Mouse (Mus musculus) thymus, postnatal 10 days (tissue): ENCODE results near the gene Prdx5.
A peak's percentile ranks its signal among the peaks of the same experiment; 100 is the strongest.
"Not testable (repeated sequence)": the region's sequence is repeated elsewhere in the genome, so short reads cannot be mapped to it uniquely, and the experiment has no call there.

Source experiments
- DNase-seq, 2 experiments: peaks; one replicate each; pipeline ENCODE4 v3.0.0; 2021; ENCODE audit warnings: low spot score in 2 of 2

Prdx5 gene

DNA sequence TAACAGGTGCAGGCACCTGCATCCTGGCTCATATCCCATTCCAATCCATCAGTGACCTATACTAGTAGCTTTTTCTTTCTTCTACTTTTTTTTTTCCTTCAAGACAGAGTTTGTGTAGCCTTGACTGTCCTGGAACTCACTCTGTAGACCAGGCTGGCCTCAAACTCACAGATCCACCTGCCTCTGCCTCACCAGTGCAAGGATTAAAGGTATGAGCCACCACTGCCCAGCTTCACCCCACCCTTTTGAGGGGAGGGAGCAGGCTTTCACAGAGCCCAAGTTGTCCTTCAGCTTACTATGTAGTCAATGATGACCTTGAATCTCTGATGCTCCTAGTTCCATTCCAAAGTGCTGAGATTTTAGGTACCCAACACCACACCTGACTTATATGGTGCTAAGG lies 9.5 kb upstream of the Prdx5 start:
- DNase-seq, result no peak

DNA sequence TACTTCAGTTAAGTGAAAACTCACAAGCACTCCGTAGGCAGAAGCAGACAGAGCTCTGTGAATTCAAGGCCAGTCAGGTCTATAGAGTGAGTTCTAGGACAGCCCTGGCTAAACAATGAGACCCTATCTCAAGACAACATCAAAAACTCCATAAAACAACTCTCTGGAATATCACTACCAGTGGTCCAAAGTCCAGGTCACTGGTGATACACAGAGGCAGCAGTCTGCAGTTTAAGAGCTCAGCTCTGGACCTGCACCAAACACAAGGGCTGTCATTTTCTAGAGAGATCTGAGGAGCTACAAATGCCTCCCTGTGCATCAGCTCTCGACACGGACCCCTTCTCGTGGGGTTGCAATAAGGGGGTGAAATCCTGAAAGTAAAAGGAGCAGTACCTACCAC lies 8.4 kb upstream of the Prdx5 start:
- DNase-seq, result no peak

DNA sequence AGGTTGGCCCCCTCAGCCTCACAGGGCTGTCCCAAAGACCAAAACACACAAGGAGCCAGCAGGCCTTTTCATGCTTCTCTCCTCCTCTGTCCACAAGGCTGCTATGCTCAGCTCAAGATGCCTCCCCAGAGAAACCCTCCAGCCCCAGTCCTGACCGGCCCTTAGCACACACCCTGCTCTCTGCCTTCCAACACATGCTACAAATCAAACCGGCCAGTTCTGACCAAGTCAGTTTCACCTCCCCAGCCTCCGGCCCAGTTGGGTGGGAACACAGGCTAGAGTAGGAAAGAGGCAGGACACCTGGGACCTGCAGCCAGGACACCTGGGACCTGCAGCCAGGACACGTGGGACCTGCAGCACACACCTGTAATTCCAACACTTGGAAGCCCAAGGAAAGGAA lies 6.6 kb upstream of the Prdx5 start:
- DNase-seq, result no peak

DNA sequence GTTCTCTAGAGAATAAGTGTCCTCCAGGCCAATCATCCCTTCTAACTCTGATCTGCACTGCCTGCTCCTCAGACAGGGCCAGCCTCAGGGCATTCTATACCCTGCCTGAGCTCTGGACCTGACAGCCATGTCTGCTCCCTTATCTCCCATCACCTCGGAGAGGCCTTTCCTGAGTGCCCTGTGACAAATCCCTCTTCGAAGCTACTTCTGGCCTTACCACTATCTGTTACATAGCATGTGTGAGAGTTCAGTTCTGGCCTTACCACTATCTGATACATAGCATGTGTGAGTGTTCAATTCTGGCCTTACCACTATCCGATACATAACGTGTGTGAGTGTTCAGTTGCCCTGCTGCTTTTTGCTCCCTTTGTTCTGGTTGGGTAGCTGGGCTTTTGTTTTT lies 5.4 kb upstream of the Prdx5 start:
- no peak for DNase-seq

DNA sequence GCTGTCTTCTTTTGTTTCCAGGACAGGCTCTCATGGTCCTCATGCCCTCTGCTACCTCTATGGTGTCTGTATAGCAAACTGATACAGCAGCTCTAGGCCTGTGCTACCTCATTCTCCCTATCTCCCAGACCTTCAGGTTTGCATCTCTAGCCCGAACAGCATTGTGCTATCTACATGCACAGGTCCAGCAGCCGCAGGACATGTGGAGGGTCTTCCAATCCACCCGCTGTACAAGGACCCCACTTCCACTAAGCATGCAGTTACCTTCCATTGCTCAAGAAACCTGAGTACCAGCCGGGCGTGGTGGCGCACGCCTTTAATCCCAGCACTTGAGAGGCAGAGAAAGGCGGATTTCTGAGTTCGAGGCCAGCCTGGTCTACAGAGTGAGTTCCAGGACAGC lies 4.6 kb upstream of the Prdx5 start:
- DNase-seq, result no peak

DNA sequence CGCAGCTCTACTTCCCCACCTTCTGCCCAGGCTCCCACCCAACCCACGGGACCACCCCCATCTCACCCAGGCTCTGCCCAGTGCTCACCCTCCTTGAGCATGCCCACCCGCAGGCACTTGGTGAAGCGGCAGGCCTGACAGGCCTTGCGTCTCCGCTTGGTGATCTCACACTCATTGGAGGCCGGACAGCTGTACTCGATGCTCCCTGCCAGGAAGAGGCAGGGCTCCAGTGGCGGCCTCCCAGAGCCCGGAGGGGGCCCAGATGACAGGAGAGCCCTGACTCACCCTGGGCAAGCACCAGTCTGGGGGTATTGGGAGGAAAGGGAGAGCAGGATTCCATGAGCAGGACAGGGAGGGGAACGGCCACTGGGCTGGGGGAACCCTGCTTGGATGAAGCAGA lies 4.1 kb upstream of the Prdx5 start:
- DNase-seq, result no peak

DNA sequence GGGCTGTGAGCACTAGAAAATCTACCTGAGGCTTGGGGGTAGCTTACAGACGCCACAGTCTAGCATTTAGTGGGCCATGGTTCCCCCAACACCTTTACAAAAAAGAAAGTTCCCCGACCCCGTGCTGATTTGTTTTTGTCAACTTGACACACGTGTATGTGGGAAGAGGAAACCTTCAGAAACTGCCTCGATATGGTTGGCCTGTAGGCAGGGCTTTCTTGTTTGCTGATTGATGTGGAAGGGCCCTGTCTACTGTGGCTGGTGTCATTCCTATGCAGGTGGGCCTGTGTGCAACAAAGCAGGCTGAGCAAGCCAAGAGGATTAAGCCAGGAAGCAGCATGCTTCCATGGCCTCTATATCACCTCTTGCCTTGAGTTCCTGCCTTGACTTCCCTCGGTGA lies 3.1 kb upstream of the Prdx5 start:
- DNase-seq, result no peak

DNA sequence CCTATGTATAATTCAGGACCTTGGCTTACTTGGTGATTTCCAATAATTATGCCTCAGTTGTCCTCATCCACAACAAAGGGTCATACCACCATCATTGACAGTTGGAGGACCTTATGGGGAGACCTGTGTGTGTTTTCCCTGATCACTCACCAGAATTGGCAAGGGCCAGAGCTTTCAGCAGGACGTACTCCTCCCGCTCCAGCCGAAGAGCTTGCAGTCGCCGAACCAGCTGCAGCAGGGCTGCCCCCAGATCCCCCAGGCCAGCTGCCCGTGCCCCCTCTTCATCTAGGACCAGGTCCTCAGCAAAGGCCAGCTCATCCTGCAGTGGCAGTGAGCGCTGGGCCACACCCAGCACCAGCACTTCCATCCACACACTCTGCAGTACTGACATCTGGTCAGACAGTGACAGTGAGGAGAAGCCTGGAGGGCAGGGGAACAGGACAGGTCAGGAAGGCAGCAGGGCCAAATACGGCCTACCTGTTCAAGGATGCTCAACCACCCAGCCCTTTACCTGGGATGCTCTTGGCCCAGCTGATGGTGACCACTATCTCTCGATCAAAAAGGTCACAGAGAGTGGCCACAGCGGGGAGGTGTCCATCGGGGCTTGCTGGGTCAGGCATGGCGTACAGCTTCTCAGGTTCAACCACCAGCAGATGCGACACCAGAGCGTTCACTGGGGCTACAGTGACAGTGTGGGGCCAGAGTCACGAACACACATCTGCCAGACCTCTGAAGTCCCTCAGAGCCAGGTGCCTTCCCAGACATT lies 2.5 kb upstream of the Prdx5 start:
- DNase-seq, result no peak

DNA sequence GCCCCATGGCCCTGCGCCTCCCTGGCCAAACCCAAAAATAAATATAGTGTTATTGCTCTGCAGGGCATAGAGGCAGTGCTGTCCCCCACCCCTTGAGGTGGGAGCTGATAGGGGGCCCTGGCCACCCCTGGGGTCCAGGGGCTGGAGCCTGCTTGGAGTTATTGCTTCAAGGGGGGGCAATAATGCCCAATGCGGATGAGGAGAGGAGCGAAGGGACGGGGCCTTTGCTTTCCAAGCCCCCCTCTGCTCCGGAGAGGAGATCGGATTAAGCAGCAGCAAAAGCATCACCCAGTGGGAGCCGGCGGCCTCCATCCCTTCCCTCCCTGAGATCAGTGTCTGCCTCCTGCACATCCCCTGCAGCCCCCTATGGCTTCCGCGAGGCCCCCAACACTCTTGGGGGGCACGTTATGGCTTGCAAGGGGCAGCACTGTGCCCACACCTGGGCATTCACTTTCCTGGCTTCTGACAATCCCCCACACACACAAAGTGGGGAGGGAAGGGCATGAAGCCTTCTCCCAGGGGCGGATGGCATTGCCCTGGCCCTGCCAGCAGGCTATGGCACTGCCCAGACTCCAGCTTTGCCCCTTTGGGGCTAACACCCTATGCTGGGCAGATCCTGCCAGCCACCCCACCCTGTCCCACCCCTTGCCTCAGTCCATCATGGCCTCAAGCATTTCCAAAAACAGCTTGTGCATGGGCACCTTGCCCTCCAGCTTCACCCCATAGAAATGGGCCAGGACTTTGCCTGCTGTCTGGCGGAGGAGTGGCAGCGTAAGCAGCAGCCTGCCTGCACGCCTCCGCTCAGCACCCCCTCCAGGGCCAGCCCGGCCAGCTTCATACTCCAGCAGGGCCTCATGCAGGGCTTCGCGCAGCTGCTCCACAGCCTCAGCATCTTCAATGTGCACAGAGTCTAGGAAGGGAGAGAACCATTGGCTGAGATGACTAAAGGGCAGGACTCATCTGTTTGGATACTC lies 1.5 kb upstream of the Prdx5 start:
- no peak for DNase-seq

DNA sequence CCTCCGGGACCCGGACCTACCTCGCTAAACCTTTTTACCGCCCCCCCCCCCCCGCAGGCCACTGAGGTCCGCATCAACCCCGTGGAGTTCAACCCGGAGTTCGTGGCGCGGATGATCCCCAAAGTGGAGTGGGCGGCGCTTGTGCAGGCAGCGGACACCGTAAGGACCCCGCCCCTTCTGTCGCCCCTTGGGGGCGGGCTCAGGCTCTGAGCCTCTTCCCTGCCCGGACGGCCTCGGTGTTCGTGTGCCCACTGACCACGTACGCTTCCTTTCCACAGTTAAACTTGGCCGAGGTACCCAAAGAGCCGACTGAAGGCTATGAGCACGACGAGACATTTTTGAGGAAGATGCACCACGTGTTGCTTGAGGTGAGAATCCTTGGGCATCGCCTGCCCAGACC lies 400 bp upstream of the Prdx5 start:
- peak in 1 of 2 experiments; percentile 54 for DNase-seq

DNA sequence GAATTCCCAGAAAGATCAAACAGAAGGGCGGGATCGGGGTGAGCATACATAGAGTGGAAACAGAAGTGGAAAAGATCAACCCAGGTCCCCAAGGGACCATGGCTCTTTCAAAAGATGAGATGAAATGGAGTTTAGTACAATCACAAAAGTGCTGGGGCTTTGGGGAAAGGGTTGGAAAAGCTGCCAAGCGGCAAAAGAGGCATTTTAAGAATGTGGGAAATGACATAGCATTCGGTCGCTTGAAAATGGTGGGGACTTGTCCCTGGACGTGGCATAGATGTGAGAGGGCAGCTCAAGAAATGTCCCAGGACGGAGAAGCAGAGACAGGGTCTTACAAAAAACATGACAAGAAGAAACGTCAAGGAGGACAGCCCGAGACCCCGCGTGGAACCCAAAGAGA lies 885 bp downstream of the Prdx5 start:
- no peak for DNase-seq

DNA sequence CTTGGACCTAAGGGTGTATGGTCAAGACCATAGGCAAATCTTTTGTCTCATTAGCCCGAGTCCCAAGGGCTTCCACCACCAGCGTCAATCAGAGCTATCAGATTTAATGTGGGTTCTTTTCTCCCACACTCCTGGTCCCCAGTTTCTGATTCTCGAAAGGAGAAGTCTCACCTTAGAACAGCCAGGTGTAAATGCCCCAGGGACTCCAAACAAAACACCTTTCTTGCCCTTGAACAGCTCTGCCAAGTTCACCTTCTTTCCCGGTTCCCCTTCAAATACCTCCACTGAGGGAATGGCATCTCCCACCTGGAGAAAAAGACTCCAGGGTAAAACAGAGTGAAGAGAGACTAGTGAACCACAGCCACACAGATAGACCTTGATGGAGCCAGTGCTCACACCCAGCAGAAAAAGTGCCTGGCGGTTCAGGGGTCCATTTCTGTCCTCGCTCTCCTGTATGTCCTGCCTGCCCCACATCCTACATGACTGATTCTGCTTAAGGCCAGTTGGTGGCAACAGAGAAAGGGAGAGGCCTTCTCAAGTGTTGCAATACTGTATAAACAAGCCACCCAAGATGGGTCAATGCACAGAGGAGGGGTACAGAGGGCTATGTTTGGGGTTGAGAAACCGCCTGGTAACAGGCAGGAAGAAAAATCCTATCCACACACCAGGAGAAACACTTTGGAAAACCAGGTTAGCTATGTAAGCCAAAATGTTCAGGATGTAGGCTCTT lies 1.9 kb downstream of the Prdx5 start:
- no peak for DNase-seq

DNA sequence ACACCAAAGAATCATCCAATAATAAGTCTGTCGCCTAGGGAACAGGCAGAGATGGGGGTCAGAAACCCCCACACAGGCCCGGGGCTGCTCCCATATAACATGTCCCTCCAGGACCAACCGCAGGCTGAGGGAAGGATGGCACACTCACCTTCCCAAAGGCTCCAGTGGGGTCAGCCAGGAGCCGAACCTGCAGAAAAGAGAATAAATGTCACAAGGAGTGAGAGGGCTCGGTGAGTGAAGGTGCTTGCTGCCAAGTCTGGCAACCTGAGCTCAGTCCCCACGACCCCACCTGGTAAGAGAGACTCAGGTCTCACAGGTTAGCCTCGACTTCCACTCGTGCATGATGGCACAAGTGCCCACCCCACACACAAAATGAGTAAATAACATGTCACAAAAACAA lies 2.8 kb downstream of the Prdx5 start:
- no peak for DNase-seq

DNA sequence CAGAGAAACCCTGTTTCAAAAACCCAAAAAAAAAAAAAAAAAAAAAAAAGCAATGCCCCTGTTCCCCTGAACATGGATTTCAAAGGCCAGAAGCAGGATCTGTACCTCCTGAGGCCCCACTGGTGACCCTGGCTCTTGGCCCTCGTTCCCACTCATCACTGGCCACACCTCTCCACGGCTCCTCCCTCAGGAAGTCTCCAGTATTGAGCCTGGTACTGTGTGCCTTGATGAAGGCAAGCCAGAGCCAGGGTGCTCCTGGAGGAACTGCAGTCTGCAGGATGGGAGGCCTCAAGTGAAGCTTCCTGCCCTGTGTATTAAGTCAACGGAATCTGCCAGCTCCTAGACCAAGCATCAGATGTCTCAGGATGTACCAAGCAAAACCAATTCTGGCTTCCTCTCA lies 3.7 kb downstream of the Prdx5 start:
- no peak for DNase-seq

DNA sequence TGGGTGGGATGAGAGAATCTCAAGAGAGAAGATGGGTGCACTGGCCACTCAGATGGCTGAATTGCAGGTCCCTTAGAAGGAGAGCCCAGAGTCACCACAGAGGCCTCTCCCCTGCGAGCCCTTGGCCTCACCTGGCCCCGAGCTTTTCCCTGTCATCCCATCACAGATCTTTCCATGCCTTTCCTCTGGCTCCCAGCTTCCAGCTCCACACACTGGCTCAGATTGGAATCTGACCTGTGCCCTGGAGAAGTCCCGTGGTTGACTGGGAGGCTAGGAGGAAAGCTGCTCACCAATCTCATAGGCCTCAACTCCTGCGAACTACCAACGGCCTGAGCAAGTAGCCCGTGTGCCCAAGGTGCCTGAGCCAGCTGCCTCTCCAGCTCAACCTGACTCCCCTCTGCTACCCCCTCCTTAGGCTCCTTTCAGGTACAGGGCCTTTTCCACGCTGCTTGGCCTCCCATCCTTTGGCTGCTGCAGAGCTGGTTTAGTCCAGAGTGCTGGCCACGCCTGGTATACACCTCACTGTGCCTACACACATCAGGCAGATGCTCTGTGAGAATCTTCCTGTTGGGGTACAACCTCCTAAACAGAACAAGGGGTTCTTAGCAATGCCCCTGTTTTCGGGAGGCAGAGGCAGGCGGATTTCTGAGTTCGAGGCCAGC lies 4.3 kb downstream of the Prdx5 start:
- DNase-seq, result no peak

DNA sequence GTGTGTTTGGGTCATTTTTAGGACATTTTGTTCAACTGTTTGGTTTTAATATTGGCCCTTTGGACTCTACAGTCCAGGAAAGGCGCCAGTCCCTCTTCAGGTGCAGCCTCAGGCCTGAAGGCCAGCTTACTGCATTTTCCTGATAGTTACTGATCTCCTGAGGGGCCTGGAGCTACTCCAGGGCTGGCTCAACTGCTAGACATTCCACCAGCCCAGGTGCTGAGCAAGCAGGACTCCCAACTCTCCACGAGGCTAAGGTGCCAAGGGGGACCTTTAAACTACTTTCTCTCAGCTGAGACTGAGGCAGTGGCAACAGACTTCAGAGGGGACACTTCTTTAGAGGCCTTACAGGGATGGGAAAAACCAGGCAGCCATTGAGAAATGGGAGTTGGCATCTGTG lies 5.1 kb downstream of the Prdx5 start:
- DNase-seq, result no peak

DNA sequence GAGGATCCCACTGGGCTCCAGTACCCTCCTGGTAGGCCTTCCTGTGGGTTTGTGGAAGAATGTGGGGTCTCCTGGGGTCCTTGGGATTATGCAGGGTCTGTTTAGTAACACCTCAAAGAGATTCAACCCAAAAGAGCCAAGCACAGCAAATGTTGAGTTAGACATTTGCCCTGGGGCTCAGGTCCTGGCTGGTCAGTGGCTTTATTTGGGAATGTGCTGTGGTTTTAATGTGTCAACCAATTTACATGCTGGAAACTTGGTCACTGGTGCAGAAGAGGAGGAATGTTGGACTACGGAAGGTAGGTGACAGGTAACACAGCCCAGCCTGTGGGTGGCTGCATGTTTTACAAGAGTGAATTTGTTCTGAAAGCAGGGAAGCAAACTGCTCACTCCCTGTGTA lies 6.9 kb downstream of the Prdx5 start:
- no peak for DNase-seq

DNA sequence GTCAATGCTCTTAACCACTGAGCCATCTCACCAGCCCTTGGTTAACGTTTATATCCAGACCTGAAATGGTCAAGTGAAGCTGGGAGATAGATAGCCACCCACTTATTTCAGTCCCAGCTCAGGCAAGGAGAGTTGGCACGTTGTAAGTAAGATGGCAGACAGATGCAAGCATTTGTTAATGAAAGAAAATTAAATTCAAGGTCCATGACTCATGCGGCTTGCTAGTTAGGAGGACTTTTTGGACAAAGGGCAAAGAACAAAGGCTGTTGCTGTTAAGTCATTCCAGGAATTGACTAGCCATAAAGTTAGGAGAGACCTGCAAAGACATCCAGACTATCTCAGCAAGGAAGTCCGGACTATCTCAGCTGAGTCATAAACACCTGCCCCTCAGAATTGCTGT lies 10.3 kb downstream of the Prdx5 start:
- DNase-seq, result no peak

DNA sequence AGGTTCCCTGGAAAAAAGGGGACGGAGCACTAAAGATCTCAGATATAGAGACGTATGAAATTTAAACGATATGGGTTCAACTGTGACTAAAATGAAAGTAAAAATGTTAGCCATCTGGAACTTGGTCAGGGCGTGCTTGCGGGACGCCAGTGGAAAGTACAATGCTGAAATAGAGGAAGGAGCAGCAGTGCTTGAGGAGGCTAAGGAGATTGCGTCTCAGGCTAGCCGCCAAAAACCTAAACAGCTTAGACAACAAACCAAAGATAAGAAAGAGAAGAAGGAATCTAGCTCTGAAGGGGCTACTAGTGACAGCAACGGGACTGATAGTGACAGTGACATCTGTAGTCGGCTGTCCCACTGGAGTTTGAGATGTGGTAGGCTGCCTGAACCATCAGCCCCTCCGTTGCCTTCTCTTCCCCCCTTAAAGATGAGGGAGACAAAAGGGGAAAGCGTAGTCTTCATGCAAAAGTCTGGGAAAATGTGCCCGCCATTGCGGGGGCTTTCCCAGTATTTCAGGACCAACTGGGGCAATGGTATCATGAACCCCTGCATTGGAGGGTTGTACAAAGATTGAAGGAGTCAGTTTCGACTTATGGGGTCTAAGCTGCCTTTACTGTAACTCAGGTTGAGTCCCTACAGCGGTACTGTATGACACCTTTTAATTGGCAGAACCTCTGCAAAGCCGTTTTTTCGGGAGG lies 14.1 kb downstream of the Prdx5 start:
- DNase-seq, result not testable (repeated sequence)

DNA sequence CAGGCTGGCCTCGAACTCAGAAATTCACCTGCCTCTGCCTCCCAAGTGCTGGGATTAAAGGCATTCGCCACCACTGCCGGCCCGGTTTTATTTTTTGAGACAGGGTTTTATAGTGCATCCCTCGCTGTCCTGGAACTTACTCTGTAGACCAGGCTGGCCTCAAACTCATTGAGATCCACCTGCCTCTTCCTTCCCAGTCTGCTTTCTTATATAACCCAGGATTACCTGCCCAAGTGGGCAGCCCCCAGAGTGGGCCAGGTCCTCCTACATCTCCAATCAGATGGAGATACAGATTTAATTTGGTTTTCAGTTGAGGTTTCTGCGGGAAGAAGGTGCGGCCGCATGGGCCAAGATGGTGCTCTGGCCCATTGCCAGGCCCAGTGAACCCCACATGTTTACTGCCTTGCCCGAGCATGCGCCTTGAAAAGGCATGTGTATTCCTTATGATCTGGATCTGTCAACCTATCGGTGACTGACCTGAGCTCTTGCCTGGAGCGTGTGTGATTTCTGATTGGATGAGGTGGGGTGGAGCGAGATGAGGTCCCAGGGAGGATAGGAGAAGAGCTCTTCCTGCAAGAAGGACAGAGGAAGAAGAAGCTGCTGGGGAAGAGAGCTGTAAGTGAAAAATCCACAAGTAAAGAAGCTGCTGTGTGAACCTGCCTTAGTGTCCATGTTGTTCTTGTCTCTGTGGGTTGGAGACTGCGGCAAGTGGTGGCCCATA lies 16.0 kb downstream of the Prdx5 start:
- DNase-seq, result no peak

DNA sequence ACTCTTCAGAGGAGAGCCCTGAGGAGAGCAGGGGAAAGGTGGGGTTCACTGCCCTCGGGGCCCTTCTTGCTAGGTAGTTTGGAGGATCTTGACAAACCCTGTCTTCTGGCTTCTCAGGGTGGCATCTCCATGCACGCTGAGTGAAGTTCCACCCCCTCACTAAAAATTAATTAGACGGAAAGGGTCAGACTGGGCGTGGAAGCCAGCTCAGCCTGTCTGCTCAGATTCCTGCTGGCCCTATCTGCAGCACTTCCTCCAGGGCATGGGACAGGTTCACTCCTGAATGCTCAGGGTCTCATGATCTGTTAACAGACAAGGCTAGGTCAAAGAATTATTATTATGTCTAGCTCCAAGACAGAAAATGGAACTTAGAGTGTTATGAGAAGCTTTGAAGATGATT lies 17.4 kb downstream of the Prdx5 start:
- no peak for DNase-seq
